Mouse (Mus musculus): ENCODE measurements at regions not wholly inside any gene's neighbourhood (a gene's known extent, or its start where the extent isn't known, plus 50 kb on each side); places are given as distances from the start of the nearest gene placed in this dataset.

DNA sequence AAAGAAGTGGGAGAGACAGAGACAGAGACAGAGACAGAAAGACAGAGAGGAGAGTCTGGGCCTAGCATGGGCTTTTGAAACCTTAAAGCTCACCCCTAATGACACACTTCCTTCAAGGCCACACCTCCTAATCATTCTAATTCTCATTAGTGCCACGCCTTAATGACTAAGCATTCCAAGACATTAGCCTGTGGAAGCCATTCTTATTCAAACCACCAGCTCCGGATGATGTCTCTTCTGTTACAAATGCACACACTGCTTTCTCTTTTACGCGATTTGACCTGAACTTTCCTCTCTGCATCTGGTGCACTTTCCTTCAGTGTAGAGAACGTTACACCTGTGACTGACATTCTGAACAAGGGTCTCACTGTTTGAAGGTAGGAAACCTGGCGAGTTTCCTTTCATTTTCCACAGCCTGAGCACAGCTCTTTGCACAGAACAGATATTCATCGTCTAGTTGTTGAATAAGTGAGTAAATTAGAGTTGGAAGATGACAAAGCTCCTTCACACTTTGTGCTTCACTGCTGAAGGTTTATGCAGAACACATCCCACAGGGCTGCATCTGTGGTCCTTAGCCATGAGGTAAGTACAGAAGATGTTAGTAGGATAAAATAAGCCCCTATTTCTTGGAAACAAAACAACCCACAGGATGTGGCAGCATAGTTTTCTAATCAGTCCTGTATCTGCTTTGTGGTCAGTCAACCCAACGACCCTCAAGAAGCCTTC is 116.8 kb downstream of the Faxc start:
- Histone ChIP-seq H3K9ac (ENCODE audit: low read length) (no peak overlapping the region), H3K4me1 (ENCODE audit: control insufficient read depth, insufficient read depth, low read length) (no peaks in the 10 kb centered on the region), H3K4me3 (ENCODE audit: low read length) (no peak overlapping the region), H3K9me3 (replicated peaks; ENCODE audit: control insufficient read depth, low read length) (no peaks in the 10 kb centered on the region), H3K36me3 (ENCODE audit: control insufficient read depth, insufficient read depth) (no peaks in the 10 kb centered on the region), H3K27me3 (ENCODE audit: control insufficient read depth, insufficient read depth, low read length) (no peaks in the 10 kb centered on the region), H3K27ac (ENCODE audit: low read length) (no peak overlapping the region), H3K4me2 (ENCODE audit: low read depth, low read length) (no peak overlapping the region)
- WGBS: 59% methylated on average over 8 of the region's 8 CpGs
- no peak for ATAC-seq (replicated peaks; ENCODE audit: extremely low read depth, insufficient read depth, low FRiP score)

DNA sequence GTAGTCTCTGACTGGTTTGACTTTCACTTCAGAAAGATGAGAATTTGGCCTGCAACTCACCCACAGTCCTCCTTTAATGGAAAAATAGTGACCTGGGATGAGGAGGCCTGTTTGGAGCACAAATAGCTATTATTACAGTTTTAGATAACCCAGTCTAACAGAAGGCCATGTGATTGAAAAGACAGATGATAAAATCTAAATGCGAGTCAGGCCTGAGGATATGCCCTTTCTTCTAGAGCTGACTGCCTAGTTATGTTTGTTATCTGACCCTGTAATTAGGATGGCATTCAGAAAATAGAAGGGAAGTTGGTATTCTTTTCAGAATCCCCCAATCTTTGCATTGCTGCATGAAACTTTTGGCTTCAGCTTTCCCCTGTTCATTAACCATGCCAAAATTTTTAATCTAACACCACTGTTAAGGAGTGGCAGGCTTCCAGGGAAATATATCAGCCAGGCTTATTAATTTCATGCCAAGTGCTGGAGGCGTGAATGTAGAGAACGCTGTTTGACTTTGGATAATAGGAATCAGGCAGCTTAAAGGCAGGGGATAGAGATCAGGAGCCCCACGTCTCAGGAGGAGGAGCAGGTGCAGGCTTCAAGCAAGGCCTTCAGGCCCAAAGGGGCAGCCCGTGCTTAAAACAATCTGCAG is 135.8 kb downstream of the Faxc start:
- no peak overlapping the region for H3K27ac ChIP-seq (ENCODE audit: low read length)

DNA sequence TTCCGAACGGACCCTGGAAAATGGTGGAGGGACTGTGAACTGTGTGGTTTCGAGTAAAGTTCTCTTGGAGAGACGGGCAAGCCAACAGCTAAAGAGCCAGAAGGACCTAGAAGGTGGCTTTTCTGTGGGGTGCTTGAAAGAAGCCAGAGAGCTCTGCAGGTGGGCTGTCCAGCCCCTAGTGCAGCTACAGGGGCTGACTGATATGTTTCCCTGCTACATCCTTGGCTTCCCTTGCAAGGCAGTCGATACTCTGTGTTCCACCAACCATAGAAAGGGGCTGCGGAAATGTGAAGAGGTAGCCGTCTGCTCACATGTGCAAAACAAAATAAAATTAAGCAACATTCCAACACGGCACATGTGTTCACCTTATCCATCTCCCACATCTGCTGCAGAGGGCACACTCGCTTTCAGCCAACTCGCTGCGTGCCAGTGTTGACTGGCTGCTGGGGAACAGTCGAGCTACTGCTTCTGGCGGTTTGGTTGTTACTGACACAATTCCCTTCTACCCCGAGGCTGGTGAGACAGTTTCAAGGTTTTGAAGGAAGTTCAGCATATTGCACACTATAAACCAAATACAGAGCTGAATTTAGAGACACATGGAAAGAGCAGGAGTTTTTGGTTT is 136.7 kb downstream of the Faxc start:
- no peaks in the 10 kb centered on the region for H3K36me3 ChIP-seq (ENCODE audit: control insufficient read depth, insufficient read depth)
- WGBS: 72% methylated on average over 14 of the region's 14 CpGs
- no peak overlapping the region for H3K9ac ChIP-seq (ENCODE audit: low read length)
- H3K4me1 ChIP-seq (ENCODE audit: control insufficient read depth, insufficient read depth, low read length): no peaks in the 10 kb centered on the region
- H3K4me2 ChIP-seq (ENCODE audit: low read depth, low read length): no peak overlapping the region
- no peak overlapping the region for H3K27ac ChIP-seq (ENCODE audit: low read length)
- ATAC-seq (replicated peaks; ENCODE audit: extremely low read depth, insufficient read depth, low FRiP score): no peak; the same call in 1 of the 2 replicates
- H3K9me3 ChIP-seq (replicated peaks; ENCODE audit: control insufficient read depth, low read length): no peaks in the 10 kb centered on the region
- H3K27me3 ChIP-seq (ENCODE audit: control insufficient read depth, insufficient read depth, low read length): no peaks in the 10 kb centered on the region
- no peak overlapping the region for H3K4me3 ChIP-seq (ENCODE audit: low read length)

More for the DNA sequence above, 135.8 kb downstream of the Faxc start:
- H3K9ac ChIP-seq (ENCODE audit: low read length): no peak overlapping the region
- no peaks in the 10 kb centered on the region for H3K36me3 ChIP-seq (ENCODE audit: control insufficient read depth, insufficient read depth)
- H3K4me3 ChIP-seq (ENCODE audit: low read length): no peak overlapping the region
- H3K27me3 ChIP-seq (ENCODE audit: control insufficient read depth, insufficient read depth, low read length): no peaks in the 10 kb centered on the region
- H3K9me3 ChIP-seq (replicated peaks; ENCODE audit: control insufficient read depth, low read length): no peaks in the 10 kb centered on the region
- no peak for ATAC-seq (replicated peaks; ENCODE audit: extremely low read depth, insufficient read depth, low FRiP score)
- no peak overlapping the region for H3K4me2 ChIP-seq (ENCODE audit: low read depth, low read length)
- 44% methylated on average over 5 of the region's 5 CpGs for WGBS
- no peaks in the 10 kb centered on the region for H3K4me1 ChIP-seq (ENCODE audit: control insufficient read depth, insufficient read depth, low read length)

DNA sequence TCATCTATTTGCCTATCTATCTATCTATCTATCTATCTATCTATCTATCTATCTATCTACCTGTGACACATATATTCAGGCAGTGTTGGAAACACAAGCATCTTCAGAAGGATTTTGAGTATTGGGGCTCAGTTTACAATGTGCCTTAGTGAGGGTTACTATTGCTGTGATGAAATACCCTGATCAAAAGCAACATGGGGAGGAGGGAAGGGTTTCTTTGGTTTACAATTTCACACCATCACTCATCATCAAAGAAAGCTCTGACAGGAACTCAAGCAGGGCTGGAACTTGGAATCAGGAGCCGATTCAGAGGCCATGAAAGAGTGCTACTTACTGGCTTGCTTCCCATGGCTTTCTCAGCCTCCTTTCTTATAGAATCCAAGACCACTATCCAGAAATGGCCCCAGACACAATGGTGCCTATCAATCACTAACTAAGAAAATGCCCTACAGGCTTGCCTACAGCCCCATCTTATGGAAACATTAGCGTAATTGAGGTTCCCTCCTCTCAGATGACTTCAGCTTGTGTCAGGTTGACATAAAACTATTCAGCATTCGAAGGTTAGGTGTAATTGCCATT is 157.2 kb downstream of the Faxc start:
- no peaks in the 10 kb centered on the region for H3K36me3 ChIP-seq (ENCODE audit: control insufficient read depth, insufficient read depth)
- H3K9ac ChIP-seq (ENCODE audit: low read length): no peak overlapping the region
- H3K4me1 ChIP-seq (ENCODE audit: control insufficient read depth, insufficient read depth, low read length): no peaks in the 10 kb centered on the region
- ATAC-seq (replicated peaks; ENCODE audit: extremely low read depth, insufficient read depth, low FRiP score): no peak
- H3K4me3 ChIP-seq (ENCODE audit: low read length): no peak overlapping the region
- 67% methylated on average over 3 of the region's 3 CpGs for WGBS
- no peak overlapping the region for H3K4me2 ChIP-seq (ENCODE audit: low read depth, low read length)
- H3K27ac ChIP-seq (ENCODE audit: low read length): no peak overlapping the region
- no peaks in the 10 kb centered on the region for H3K9me3 ChIP-seq (replicated peaks; ENCODE audit: control insufficient read depth, low read length)
- H3K27me3 ChIP-seq (ENCODE audit: control insufficient read depth, insufficient read depth, low read length): no peaks in the 10 kb centered on the region

DNA sequence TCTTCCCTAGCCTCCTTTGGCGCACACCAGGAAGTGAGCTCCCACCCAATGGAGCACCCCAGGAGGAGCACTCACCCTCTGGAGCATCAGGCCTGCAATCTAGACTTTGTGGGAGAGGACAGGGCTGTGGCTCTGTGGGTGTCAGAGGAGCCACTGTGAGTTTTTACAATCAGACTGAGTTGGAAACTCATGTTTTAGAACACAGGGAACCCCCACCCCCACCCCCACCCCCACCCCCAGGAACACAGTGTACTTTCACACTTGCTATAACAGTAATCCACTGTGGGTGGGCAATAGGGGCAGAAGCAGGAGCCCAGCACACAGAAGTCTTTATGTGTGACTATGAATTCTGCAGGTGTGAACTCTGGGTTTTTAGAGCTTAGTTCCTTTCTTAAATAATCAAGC is 158.5 kb downstream of the Faxc start:
- Histone ChIP-seq H3K4me3 (ENCODE audit: low read length) (no peak overlapping the region), H3K27me3 (ENCODE audit: control insufficient read depth, insufficient read depth, low read length) (no peaks in the 10 kb centered on the region), H3K9ac (ENCODE audit: low read length) (no peak overlapping the region), H3K9me3 (replicated peaks; ENCODE audit: control insufficient read depth, low read length) (no peaks in the 10 kb centered on the region), H3K27ac (ENCODE audit: low read length) (no peak overlapping the region), H3K4me2 (ENCODE audit: low read depth, low read length) (no peak overlapping the region), H3K36me3 (ENCODE audit: control insufficient read depth, insufficient read depth) (no peaks in the 10 kb centered on the region), H3K4me1 (ENCODE audit: control insufficient read depth, insufficient read depth, low read length) (no peaks in the 10 kb centered on the region)
- WGBS: 75% methylated on average over 1 of the region's 1 CpGs
- no peak for ATAC-seq (replicated peaks; ENCODE audit: extremely low read depth, insufficient read depth, low FRiP score)

DNA sequence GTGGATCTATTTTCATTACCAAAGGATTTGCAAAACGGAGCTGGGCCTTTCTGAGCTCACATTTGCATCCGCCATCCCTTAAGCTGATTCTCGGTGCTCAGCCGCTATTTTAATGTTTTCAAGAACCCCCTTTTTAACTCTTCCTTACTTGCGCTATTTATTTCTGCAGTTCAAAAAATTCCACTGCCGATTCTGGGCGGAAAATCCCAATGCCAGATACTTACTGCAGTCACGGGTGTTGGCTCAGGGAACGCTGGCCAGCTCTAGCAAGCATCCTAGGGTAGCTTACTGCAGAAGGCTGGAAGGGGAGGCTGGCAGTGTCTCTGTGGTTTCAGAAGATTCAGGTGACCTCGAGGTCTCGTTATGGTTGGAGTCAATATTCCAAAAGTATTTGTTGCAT is 159.4 kb downstream of the Faxc start:
- H3K27ac ChIP-seq (ENCODE audit: low read length): no peak overlapping the region
- no peaks in the 10 kb centered on the region for H3K36me3 ChIP-seq (ENCODE audit: control insufficient read depth, insufficient read depth)
- H3K27me3 ChIP-seq (ENCODE audit: control insufficient read depth, insufficient read depth, low read length): no peaks in the 10 kb centered on the region
- no peak for ATAC-seq (replicated peaks; ENCODE audit: extremely low read depth, insufficient read depth, low FRiP score)
- H3K9ac ChIP-seq (ENCODE audit: low read length): no peak overlapping the region
- H3K9me3 ChIP-seq (replicated peaks; ENCODE audit: control insufficient read depth, low read length): no peaks in the 10 kb centered on the region
- H3K4me1 ChIP-seq (ENCODE audit: control insufficient read depth, insufficient read depth, low read length): no peaks in the 10 kb centered on the region
- H3K4me3 ChIP-seq (ENCODE audit: low read length): no peak overlapping the region
- 72% methylated on average over 11 of the region's 11 CpGs for WGBS
- no peak overlapping the region for H3K4me2 ChIP-seq (ENCODE audit: low read depth, low read length)

DNA sequence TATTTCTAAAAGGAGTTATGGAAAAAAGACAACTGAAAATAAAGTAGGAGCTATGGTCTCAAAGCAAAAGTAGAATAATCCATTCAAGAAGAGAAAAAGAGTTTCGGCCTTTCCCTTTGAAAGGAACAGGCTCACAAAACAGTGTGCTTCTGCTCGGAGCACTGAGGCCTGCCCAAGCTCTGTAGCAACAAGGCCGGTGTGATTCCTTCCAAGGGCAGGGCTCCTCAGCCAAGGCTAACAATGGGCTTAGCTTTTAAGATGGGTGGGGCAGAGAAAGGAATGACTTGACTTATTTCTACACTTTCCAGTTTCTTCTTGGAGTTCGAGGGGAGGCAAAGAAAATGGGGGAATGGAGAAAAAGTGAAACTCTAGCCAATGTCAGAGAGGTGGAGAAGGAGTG is 161.4 kb downstream of the Faxc start:
- WGBS: 84% methylated on average over 4 of the region's 4 CpGs
- H3K36me3 ChIP-seq (ENCODE audit: control insufficient read depth, insufficient read depth): no peaks in the 10 kb centered on the region
- H3K4me2 ChIP-seq (ENCODE audit: low read depth, low read length): no peak overlapping the region
- H3K9ac ChIP-seq (ENCODE audit: low read length): no peak overlapping the region
- H3K4me3 ChIP-seq (ENCODE audit: low read length): no peak overlapping the region
- no peak overlapping the region for H3K27ac ChIP-seq (ENCODE audit: low read length)
- H3K9me3 ChIP-seq (replicated peaks; ENCODE audit: control insufficient read depth, low read length): no peaks in the 10 kb centered on the region
- no peak for ATAC-seq (replicated peaks; ENCODE audit: extremely low read depth, insufficient read depth, low FRiP score)
- no peaks in the 10 kb centered on the region for H3K27me3 ChIP-seq (ENCODE audit: control insufficient read depth, insufficient read depth, low read length)
- no peaks in the 10 kb centered on the region for H3K4me1 ChIP-seq (ENCODE audit: control insufficient read depth, insufficient read depth, low read length)

DNA sequence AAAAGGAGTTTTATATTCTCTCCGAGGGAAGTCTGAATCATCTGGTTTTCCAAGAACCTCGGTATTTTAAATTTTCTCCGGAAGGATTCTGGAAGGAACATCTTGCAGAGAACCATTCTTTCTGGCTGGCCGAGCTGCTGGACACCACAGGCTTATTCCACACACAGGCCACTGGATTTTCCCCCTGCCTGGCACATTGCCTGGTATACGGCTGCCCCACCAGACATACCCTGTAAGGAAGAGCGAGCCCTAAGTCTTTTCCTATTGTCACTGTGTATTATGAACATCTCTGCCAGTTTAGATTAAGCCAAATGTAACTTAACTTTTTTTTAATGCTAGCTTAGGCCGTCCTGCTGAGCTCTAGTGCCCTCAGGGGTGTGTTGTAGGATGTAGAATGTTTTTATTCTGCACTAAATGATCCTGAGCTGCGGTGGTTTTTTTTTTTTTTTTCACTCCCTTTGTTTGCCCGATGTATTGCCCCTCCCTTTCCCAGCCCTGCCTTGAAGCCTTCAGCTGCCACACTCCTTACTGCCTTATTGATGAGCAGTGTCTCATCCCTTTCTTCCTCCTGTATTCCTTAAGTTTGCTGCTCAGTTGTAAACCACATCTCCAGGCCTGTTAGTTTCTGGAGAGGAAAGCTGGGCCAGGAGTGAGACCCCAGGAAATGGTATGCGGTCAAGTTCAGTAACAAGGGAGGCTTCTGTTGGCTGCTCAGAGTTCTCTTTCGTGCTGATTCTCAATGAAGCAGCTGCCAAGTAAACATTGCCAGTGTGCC is 164.3 kb downstream of the Faxc start:
- no peak for ATAC-seq (replicated peaks; ENCODE audit: extremely low read depth, insufficient read depth, low FRiP score)
- H3K4me1 ChIP-seq (ENCODE audit: control insufficient read depth, insufficient read depth, low read length): no peaks in the 10 kb centered on the region
- H3K27ac ChIP-seq (ENCODE audit: low read length): no peak overlapping the region
- no peaks in the 10 kb centered on the region for H3K9me3 ChIP-seq (replicated peaks; ENCODE audit: control insufficient read depth, low read length)
- H3K4me2 ChIP-seq (ENCODE audit: low read depth, low read length): no peak overlapping the region
- H3K4me3 ChIP-seq (ENCODE audit: low read length): no peak overlapping the region
- H3K9ac ChIP-seq (ENCODE audit: low read length): no peak overlapping the region
- H3K27me3 ChIP-seq (ENCODE audit: control insufficient read depth, insufficient read depth, low read length): no peaks in the 10 kb centered on the region
- 45% methylated on average over 11 of the region's 11 CpGs for WGBS
- no peaks in the 10 kb centered on the region for H3K36me3 ChIP-seq (ENCODE audit: control insufficient read depth, insufficient read depth)

All from heart, embryonic 16.5 days (tissue).